Mouse (Mus musculus): ENCODE results near the gene Bmpr1a.
"Not testable (repeated sequence)": the region's sequence is repeated elsewhere in the genome, so short reads cannot be mapped to it uniquely, and the experiment has no call there.

Bmpr1a gene

DNA sequence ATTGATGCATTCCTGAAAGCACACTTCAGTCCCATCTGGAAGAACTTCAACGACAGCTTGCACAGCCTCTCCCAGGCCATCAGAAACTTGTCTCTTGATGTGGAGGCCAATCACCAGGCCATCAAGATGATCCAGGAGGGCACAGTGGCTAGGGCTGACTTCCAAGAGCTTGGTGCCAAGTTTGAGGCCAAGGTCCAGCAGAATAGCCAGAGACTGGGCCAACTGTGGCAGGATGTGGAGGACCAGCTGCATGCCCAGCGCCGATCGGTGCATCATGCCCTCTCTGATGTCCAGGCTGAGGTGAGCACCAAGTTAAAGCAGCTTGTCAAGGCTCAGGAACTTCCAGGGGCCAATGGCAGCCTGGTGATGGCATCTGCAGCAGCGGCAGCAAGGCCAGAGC lies 105.3 kb downstream of the Bmpr1a start:
- no peak for DNase-seq (ENCODE audit: extremely low read depth, low read depth)

GRCm38 (mm10) chr14:34393295-34393694 lies 109.8 kb downstream of the Bmpr1a start:
- no peak for DNase-seq (ENCODE audit: extremely low read depth, low read depth)

GRCm38 (mm10) chr14:34382921-34383704 lies 120.0 kb downstream of the Bmpr1a start:
- peak; percentile 31 for DNase-seq (ENCODE audit: extremely low read depth, low read depth)

- no peak for DNase-seq (ENCODE audit: extremely low read depth, low read depth)
Measured at GRCm38 (mm10) chr14:34378560-34379331, 124.4 kb downstream of the Bmpr1a start.

DNA sequence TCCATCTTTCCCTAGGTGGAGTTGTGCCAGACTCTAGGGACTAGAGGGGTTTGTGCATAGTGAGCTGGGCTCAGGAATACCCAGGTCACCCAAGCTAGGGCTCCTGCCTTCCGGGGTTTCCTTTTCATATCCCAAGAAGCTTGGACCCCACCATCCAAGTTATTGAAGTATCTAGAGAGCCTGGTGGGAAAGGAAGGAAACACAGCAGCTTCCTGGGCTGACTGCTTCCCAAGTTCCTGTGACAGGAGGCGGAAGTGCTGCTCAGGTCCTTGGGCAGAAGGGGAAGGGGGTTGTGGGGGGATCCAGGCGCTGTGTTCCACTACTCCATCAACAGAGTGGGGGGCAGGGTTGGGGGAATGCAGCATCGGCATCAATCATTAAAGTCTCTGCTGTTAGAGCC lies 126.0 kb downstream of the Bmpr1a start:
- DNase-seq (ENCODE audit: extremely low read depth, low read depth), result no peak

- no peak for DNase-seq (ENCODE audit: extremely low read depth, low read depth)
Measured at GRCm38 (mm10) chr14:34375941-34376340, 127.2 kb downstream of the Bmpr1a start.

GRCm38 (mm10) chr14:34375415-34375904 lies 127.7 kb downstream of the Bmpr1a start, which contains the start of gene Mmrn2:
Gene Mmrn2, plus strand, starts transcription at chr14:34375465.
- DNase-seq (ENCODE audit: extremely low read depth, low read depth), result no peak

- DNase-seq (ENCODE audit: extremely low read depth, low read depth), result no peak
Measured at GRCm38 (mm10) chr14:34374577-34374976, 128.6 kb downstream of the Bmpr1a start, which contains the start of gene Sncg. Gene Sncg, minus strand, starts transcription at chr14:34374789.

DNA sequence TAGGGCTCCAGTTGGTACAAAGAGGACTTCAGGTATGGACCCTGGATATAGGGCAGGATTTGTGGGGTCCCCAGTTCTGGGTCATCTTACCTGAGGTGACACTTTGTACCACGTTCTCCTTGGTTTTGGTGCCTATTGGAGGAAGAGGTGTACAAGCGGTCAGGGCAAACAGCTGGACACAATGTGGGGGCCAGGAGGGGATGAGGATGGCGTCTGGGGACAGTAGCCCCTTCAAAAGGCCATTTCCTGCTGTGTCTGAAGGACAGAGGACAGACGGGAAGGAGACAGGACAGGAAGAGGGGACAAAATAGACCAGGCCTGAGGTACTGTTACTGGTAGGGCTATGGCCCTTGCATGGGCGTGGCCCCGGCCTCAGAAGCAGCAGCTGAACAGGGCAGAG lies 129.6 kb downstream of the Bmpr1a start:
- DNase-seq (ENCODE audit: extremely low read depth, low read depth), result no peak

- DNase-seq (ENCODE audit: extremely low read depth, low read depth), result peak; percentile 3
Measured at GRCm38 (mm10) chr14:34372646-34373045, 130.5 kb downstream of the Bmpr1a start.

DNA sequence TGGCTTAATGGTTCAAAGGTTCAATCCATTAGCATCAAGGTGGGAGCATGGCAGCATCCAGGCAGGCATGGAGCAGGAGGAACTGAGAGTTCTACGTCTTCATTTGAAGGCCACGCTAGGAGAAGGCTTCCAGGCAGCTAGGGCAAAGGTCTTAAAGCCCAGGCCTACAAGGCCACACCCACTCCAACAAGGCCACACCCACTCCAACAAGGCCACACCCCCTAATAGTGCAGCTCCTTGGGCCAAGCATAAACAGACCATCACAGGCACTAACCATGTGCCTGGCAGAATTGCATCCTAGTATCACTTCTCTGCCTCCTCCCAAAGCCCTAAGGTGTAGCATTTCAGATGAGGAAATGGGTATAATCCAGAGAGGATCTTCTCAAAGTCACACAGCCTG lies 131.4 kb downstream of the Bmpr1a start:
- DNase-seq (ENCODE audit: extremely low read depth, low read depth), result no peak

GRCm38 (mm10) chr14:34370921-34371320 lies 132.2 kb downstream of the Bmpr1a start:
- no peak for DNase-seq (ENCODE audit: extremely low read depth, low read depth)

DNA sequence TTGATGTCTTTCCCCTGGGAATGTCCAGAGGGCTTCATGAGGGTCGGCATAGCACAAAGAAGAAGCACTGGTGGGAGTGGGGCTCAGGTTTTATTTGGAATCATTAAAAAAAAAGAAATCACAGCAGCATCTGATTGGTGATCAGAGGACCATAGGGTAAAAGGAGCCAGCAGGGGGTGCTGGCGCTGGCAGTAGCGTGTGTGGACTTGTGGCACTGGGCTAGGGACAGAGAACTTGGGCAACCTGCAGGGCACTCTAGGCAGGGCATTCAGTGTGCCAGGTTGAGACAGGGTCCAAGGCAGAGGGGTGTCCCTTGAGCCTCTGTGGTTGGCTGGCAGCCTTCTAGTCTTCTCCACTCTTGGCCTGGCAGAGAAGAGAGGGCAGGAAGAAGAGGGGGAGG lies 132.9 kb downstream of the Bmpr1a start:
- DNase-seq (ENCODE audit: extremely low read depth, low read depth), result no peak

DNA sequence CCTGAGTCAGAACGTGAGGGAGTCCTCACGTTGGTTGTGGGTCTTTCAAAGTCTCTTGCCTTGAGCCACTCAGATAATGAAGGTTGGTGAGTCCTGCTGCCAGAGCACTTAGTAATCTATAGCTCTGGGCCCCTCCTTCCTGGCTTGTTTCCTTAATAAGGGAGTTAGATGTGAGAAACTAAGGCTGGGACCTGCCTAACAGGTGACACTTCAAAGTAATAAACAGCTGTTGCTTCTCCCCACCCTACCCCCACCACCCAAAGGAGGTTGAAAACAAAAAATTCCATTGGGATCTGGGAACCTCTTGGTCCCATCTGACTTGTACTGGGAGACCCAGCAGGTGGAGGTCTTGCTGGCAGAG lies 138.0 kb downstream of the Bmpr1a start:
- no peak for DNase-seq (ENCODE audit: extremely low read depth, low read depth)

DNA sequence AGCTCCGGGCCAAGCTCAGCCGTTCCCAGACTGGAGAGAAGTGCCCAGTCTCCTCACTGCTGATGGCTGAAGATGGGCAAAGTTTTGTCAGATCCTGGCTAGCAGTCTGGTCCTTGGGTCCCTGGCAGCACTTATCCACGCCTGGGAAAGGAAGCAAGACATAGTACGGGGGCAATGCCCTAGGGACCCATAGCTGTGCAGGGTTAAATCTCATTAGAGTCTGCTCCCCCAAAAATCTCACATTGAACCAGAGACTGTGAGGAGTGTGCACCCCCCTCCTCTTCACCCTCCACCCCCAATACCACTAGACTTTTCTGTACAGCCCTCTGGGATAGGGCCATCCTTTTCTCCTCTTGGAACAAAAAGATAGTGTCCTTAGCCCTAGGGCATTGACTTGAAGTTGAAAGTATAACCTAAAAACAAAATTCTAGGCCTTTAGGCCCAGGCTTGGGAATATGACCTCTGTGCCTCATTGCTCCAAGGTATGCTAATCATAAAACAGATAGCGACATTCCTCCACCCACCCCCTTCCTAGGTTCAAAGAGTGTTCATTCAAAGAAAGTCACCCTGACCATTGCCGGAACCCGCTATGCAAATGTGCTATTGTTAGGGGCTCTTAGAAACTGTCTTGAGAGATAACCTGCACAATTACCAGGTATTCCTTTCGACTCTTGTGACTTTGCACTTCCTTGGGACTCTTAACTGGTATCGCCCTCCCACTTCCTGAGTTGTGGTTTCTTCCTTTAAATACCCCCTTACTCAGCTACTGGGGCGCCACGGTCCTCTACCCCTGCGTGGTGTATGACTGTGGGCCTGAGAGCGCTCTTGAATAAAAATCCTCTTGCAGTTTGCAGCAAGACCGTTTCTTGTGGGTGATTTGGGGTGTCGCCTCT lies 138.6 kb downstream of the Bmpr1a start:
- DNase-seq (ENCODE audit: extremely low read depth, low read depth), result not testable (repeated sequence)

DNA sequence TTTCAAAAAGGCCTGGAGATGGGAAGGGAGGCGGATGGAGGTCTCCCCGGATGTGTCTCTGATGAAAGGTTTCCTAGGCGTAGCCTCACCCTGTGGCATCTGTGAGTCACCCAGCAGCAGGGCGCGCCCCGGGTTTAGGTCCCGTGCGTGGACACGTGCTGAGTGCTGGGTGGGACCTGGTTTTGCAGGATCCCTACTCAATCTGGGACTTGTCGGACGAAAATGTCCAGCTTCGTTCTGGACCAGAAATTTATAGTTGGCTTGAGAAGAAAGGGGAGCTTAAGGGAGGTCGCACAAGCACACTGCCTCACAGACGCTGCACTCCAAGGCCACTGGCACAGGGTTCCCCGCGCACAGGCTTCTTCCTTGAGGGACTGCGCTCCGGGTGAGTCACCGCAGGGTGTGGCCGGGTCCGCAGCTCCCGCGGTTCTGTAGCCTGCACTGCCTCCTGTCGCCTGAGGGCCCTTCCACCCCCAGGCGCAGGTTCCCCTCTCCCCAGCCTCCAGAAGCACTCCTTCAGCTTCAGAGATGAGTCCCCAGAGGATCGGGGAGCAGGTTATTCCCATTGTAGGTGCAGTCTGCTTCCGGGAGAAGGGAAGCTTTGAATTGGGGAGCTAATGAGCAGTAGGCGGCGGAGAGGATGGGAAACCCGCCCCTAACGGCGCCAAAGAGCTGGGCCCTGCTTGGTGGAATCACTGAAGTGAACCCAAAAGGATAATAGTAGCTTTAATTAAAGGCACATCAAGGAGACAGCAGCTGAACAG lies 139.5 kb downstream of the Bmpr1a start:
- peak; percentile 45 for DNase-seq (ENCODE audit: extremely low read depth, low read depth)

GRCm38 (mm10) chr14:34362726-34363445 lies 140.3 kb downstream of the Bmpr1a start:
- DNase-seq (ENCODE audit: extremely low read depth, low read depth), result peak; percentile 66

- peak; percentile 23 for DNase-seq (ENCODE audit: extremely low read depth, low read depth)
Measured at GRCm38 (mm10) chr14:34362135-34362534, 141.0 kb downstream of the Bmpr1a start.
